In genomic region chr11:103267346-103268219, GRCm38 (mm10) we compare ENCODE assay signal across 8 mouse cellular contexts. TPM values are rescaled to one million over a fixed set of nuclear protein-coding genes. Genes with fewer than 3 reads are reported as not detected.
DNase-seq lines count a peak whose midpoint lies in the region; ATAC-seq lines count a peak whose summit lies in the region.

TSS of gene Map3k14 (minus strand) at chr11:103267472.

- peak within 1 kb of the TSS; percentile 75 for H3K4me3 ChIP-seq in lung, embryonic 16.5 days (ENCODE audit: low read length)

- H3K4me2 ChIP-seq in lung, embryonic 16.5 days (ENCODE audit: low read depth, low read length) = peak within 1 kb of the TSS; percentile 91

- no peaks in the 10 kb centered on the region for H3K36me3 ChIP-seq in lung, embryonic 16.5 days (ENCODE audit: control insufficient read depth, insufficient read depth, low read length)

- under 1% methylated on average over 53 of the region's 55 CpGs for WGBS in lung, embryonic 16.5 days

- no peaks in the 10 kb centered on the region for H3K27me3 ChIP-seq in lung, embryonic 16.5 days (ENCODE audit: control insufficient read depth, insufficient read depth, low read depth, low read length)

- peak; percentile 98 for DNase-seq in MEL-GATA-1-ER (ENCODE audit: extremely low read depth, low read depth)
- peak; percentile 98 for DNase-seq in cerebellum, adult 8-10 months
- peak; percentile 100 for DNase-seq in forelimb bud, embryonic 11.5 days (ENCODE audit: low read depth, low spot score)
- peak; percentile 98 for DNase-seq in layer of hippocampus, adult 9-10 months (ENCODE audit: low spot score)
- DNase-seq in ovary, postnatal 10 days (ENCODE audit: low spot score) = peak; percentile 98
- peak; percentile 99 for DNase-seq in thymus, postnatal 10 days (ENCODE audit: low spot score in 2 of 2)

- H3K4me1 ChIP-seq in lung, embryonic 16.5 days (replicated peaks; ENCODE audit: control insufficient read depth, insufficient read depth, low read length) = peaks cover 31% of the 10 kb centered on the region

- H3K9ac ChIP-seq in lung, embryonic 16.5 days (ENCODE audit: low read length) = peak within 1 kb of the TSS; percentile 86

- ATAC-seq in hematopoietic stem cell, adult 5-6 weeks (replicated peaks in 1 of 2; ENCODE audit: insufficient read depth in 1 of 2, low FRiP score in 2 of 2, low TSS enrichment in 1 of 2, low read depth in 1 of 2, poor library complexity in 2 of 2, severe bottlenecking in 2 of 2) = peak; percentile 87 to 90
- peak; percentile 99 for ATAC-seq in lung, embryonic 16.5 days (ENCODE audit: low read depth)

- H3K9me3 ChIP-seq in lung, embryonic 16.5 days (ENCODE audit: control insufficient read depth, low read length) = no peaks in the 10 kb centered on the region

- peak within 1 kb of the TSS; percentile 89 for H3K27ac ChIP-seq in lung, embryonic 16.5 days (ENCODE audit: low read length)

RNA-seq across cellular contexts. Expression of gene Map3k14, which starts in this region (rescaled TPM):
- 4.4 and 10.6 TPM in 2 replicates for total RNA-seq in hematopoietic stem cell, adult 5-6 weeks (2017)
- polyA plus RNA-seq in lung, embryonic 16.5 days (2015; fragmentation: Nextera tagmentation; extraction: Ambion mirVana) = 3.7 and 4.5 TPM in 2 replicates

Comparison
In these comparisons a context has a peak if more than half of its experiments do, and no peak if none do; other contexts are left out.
1. Peak in every context shown above with its lines: DNase-seq, ATAC-seq, H3K4me3 ChIP-seq and H3K27ac ChIP-seq.